Mouse (Mus musculus) hindbrain, embryonic 11.5 days (tissue): ENCODE results near the gene Pdcd6ip. TPM values are rescaled to one million over a fixed set of nuclear protein-coding genes. Genes with fewer than 3 reads are reported as not detected.
"Not testable (repeated sequence)": the region's sequence is repeated elsewhere in the genome, so short reads cannot be mapped to it uniquely, and the experiment has no call there.

Source experiments
- ATAC-seq: fragments of 200-750 bp; cut with Nextera tagmentation; 2 replicates; pipeline ENCODE4 v1.8.0; 2017; ENCODE audit warnings: mild to moderate bottlenecking, moderate TSS enrichment, moderate library complexity; ENCODE audit not compliant: low FRiP score
- DNase-seq: peaks from one replicate; pipeline ENCODE4 v3.0.0-alpha.2; 2015; ENCODE audit warnings: low spot score
- H3K27ac ChIP-seq: fragments of 300-500 bp; sonication (generic); 2 replicates; pipeline ENCODE4 v1.5.1; 2014; ENCODE audit warnings: mild to moderate bottlenecking, low read depth, low read length
- H3K27me3 ChIP-seq: fragments of 300-500 bp; sonication (generic); 2 replicates; pipeline ENCODE4 v1.6.1; 2014; ENCODE audit warnings: mild to moderate bottlenecking, low read length, moderate library complexity, mixed read lengths; ENCODE audit not compliant: control insufficient read depth, insufficient read depth
- H3K36me3 ChIP-seq: fragments of 300-500 bp; sonication (generic); 2 replicates; pipeline ENCODE4 v1.6.1; 2014; ENCODE audit warnings: mild to moderate bottlenecking, low read length, moderate library complexity, mixed read lengths; ENCODE audit not compliant: control insufficient read depth, insufficient read depth
- H3K4me1 ChIP-seq: fragments of 300-500 bp; sonication (generic); replicated peaks from 2 replicates; pipeline ENCODE4 v1.6.1; 2014; ENCODE audit warnings: low read length, mixed read lengths; ENCODE audit not compliant: control insufficient read depth, insufficient read depth
- H3K4me2 ChIP-seq: fragments of 300-500 bp; sonication (generic); replicated peaks from 2 replicates; pipeline ENCODE4 v1.6.1; 2014; ENCODE audit warnings: mild to moderate bottlenecking, low read depth, low read length
- H3K4me3 ChIP-seq: fragments of 300-500 bp; sonication (generic); 2 replicates; pipeline ENCODE4 v1.5.1; 2014; ENCODE audit warnings: low read depth, low read length
- H3K9ac ChIP-seq: fragments of 300-500 bp; sonication (generic); 2 replicates; pipeline ENCODE4 v1.6.1; 2014; ENCODE audit warnings: low read depth, low read length
- H3K9me3 ChIP-seq: fragments of 300-500 bp; sonication (generic); 2 replicates; pipeline ENCODE4 v1.6.1; 2016; ENCODE audit warnings: low read length; ENCODE audit not compliant: control insufficient read depth
- WGBS: fragments of 180-500 bp; shearing (Covaris S2); extraction: QIAGEN DNeasy Blood & Tissue Kit; methylation state at CpG from one replicate; pipeline ENCODE4 v1.1.7; 2014; 5-methylcytosine and 5-hydroxymethylcytosine counted together
- polyA plus RNA-seq: library from polyadenylated mRNA; unstranded; fragments of >200 nt; fragmentation: Nextera tagmentation; extraction: Ambion mirVana; gene quantifications from 2 replicates; pipeline ENCODE4 v1.2.1, GENCODE M21; 2014

Gene Pdcd6ip
- polyA plus RNA-seq, 1 experiment from 2014 or later = 48.7 TPM

GRCm38 (mm10) chr9:113670105-113670856 lies 37.8 kb downstream of the Pdcd6ip start:
- Histone ChIP-seq H3K27me3 (no peaks in the 10 kb centered on the region), H3K4me1 (no peaks in the 10 kb centered on the region), H3K4me3 (no peak overlapping the region), H3K9me3 (no peaks in the 10 kb centered on the region), H3K36me3 (peaks cover 16% of the 10 kb centered on the region), H3K27ac (no peak overlapping the region), H3K4me2 (no peak overlapping the region), H3K9ac (no peak overlapping the region)
- 87% methylated on average over 7 of the region's 7 CpGs for WGBS
- no peak for ATAC-seq
- no peak for DNase-seq

- DNase-seq = no peak
- H3K36me3 ChIP-seq = peaks cover 11% of the 10 kb centered on the region
- H3K27ac ChIP-seq = no peak overlapping the region
- ATAC-seq = no peak
- H3K4me2 ChIP-seq = no peak overlapping the region
- no peaks in the 10 kb centered on the region for H3K4me1 ChIP-seq
- H3K4me3 ChIP-seq = no peak overlapping the region
- WGBS = 91% methylated on average over 4 of the region's 4 CpGs
- H3K9me3 ChIP-seq = no peaks in the 10 kb centered on the region
- H3K9ac ChIP-seq = no peak overlapping the region
- no peaks in the 10 kb centered on the region for H3K27me3 ChIP-seq
These were observed 44.6 kb downstream of the Pdcd6ip start for GRCm38 (mm10) chr9:113663476-113663875.

- Histone ChIP-seq H3K27me3 (no peaks in the 10 kb centered on the region), H3K27ac (no peak overlapping the region), H3K36me3 (0 out of 2 replicates have a peak, but pooled peaks cover 2% of the 10 kb centered on the region), H3K9ac (no peak overlapping the region), H3K4me1 (no peaks in the 10 kb centered on the region), H3K4me3 (no peak overlapping the region), H3K4me2 (no peak overlapping the region), H3K9me3 (no peaks in the 10 kb centered on the region)
- ATAC-seq (no peak), DNase-seq (no peak)
- WGBS = 86% methylated on average over 1 of the region's 1 CpGs
These were observed 50.2 kb downstream of the Pdcd6ip start for GRCm38 (mm10) chr9:113657837-113658236.

GRCm38 (mm10) chr9:113653571-113653970 lies 54.5 kb downstream of the Pdcd6ip start:
- Histone ChIP-seq H3K9ac (no peak overlapping the region), H3K9me3 (no peaks in the 10 kb centered on the region), H3K4me2 (no peak overlapping the region), H3K27ac (no peak overlapping the region), H3K36me3 (no peaks in the 10 kb centered on the region), H3K4me3 (no peak overlapping the region), H3K27me3 (no peaks in the 10 kb centered on the region), H3K4me1 (no peaks in the 10 kb centered on the region)
- no peak for ATAC-seq
- no peak for DNase-seq
- WGBS = 83% methylated on average over 8 of the region's 8 CpGs

GRCm38 (mm10) chr9:113650787-113651186 lies 57.3 kb downstream of the Pdcd6ip start:
- Histone ChIP-seq H3K4me2 (no peak overlapping the region), H3K9me3 (no peaks in the 10 kb centered on the region), H3K9ac (no peak overlapping the region), H3K27me3 (no peaks in the 10 kb centered on the region), H3K36me3 (no peaks in the 10 kb centered on the region), H3K4me1 (no peaks in the 10 kb centered on the region), H3K4me3 (no peak overlapping the region), H3K27ac (no peak overlapping the region)
- DNase-seq (no peak), ATAC-seq (no peak)
- WGBS = 91% methylated on average over 8 of the region's 8 CpGs

- 83% methylated on average over 8 of the region's 8 CpGs for WGBS
- H3K4me2 ChIP-seq, H3K9me3 ChIP-seq, H3K9ac ChIP-seq, ATAC-seq, H3K27ac ChIP-seq, H3K4me1 ChIP-seq, H3K27me3 ChIP-seq, H3K4me3 ChIP-seq, H3K36me3 ChIP-seq, DNase-seq: not testable (repeated sequence)
These were observed 58.8 kb downstream of the Pdcd6ip start for GRCm38 (mm10) chr9:113649211-113649610.

GRCm38 (mm10) chr9:113645837-113646169 lies 62.3 kb downstream of the Pdcd6ip start:
- no peaks in the 10 kb centered on the region for H3K36me3 ChIP-seq
- DNase-seq = no peak
- peak; percentile 56 for ATAC-seq
- H3K9ac ChIP-seq = no peak overlapping the region
- no peak overlapping the region for H3K4me3 ChIP-seq
- H3K27me3 ChIP-seq = no peaks in the 10 kb centered on the region
- no peak overlapping the region for H3K4me2 ChIP-seq
- no peaks in the 10 kb centered on the region for H3K4me1 ChIP-seq
- no peak overlapping the region for H3K27ac ChIP-seq
- 36% methylated on average over 5 of the region's 5 CpGs for WGBS
- H3K9me3 ChIP-seq = no peaks in the 10 kb centered on the region

- WGBS = 36% methylated on average over 10 of the region's 11 CpGs
- Histone ChIP-seq H3K27me3 (no peaks in the 10 kb centered on the region), H3K4me1 (no peaks in the 10 kb centered on the region), H3K36me3 (no peaks in the 10 kb centered on the region), H3K27ac (no peak overlapping the region), H3K9ac (no peak overlapping the region), H3K9me3 (no peaks in the 10 kb centered on the region), H3K4me3 (no peak overlapping the region), H3K4me2 (no peak overlapping the region)
- peak; percentile 65 for ATAC-seq
- DNase-seq = peak; percentile 84
These were observed 62.8 kb downstream of the Pdcd6ip start for GRCm38 (mm10) chr9:113645153-113645836.

GRCm38 (mm10) chr9:113644701-113645100 lies 63.4 kb downstream of the Pdcd6ip start:
- 77% methylated on average over 5 of the region's 5 CpGs for WGBS
- Histone ChIP-seq H3K9me3 (no peaks in the 10 kb centered on the region), H3K4me1 (no peaks in the 10 kb centered on the region), H3K27me3 (no peaks in the 10 kb centered on the region), H3K4me2 (no peak overlapping the region), H3K27ac (no peak overlapping the region), H3K9ac (no peak overlapping the region), H3K36me3 (no peaks in the 10 kb centered on the region), H3K4me3 (no peak overlapping the region)
- DNase-seq (no peak), ATAC-seq (no peak)
